Mouse (Mus musculus) lung, postnatal 4 days (tissue): Measurements from ENCODE around the gene Snx32.
A peak's percentile ranks its signal among the peaks of the same experiment; 100 is the strongest.

Experiments
- DNase-seq, 2 experiments: peaks; one replicate each; pipeline ENCODE4 v3.0.0; 2021

Snx32 gene

DNA sequence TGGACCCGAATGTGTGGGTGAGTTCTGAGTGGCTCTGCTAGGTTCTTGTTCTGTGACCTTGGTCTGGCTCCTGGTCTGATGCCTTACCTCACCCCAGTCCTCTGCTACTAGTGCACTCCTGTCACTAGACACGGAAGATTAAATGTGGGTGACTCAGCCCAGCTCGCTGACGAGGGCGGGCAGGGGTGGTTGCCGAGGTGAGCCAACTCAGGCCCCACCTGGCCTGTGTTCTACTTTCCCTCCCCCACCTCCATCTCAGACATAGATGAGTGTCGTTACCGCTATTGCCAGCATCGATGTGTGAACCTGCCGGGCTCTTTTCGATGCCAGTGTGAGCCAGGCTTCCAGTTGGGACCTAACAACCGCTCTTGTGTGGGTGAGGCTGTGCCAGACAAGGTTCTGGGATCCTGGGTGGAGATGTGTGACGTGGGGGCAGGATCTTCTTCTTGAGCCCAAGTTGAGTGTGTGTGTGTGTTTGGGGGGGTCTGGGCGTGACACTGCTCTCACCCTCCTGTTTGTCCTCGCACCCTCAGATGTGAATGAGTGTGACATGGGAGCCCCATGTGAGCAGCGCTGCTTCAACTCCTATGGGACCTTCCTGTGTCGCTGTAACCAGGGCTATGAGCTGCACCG, 32.6 kb downstream of the Snx32 start:
- DNase-seq: no peak

DNA sequence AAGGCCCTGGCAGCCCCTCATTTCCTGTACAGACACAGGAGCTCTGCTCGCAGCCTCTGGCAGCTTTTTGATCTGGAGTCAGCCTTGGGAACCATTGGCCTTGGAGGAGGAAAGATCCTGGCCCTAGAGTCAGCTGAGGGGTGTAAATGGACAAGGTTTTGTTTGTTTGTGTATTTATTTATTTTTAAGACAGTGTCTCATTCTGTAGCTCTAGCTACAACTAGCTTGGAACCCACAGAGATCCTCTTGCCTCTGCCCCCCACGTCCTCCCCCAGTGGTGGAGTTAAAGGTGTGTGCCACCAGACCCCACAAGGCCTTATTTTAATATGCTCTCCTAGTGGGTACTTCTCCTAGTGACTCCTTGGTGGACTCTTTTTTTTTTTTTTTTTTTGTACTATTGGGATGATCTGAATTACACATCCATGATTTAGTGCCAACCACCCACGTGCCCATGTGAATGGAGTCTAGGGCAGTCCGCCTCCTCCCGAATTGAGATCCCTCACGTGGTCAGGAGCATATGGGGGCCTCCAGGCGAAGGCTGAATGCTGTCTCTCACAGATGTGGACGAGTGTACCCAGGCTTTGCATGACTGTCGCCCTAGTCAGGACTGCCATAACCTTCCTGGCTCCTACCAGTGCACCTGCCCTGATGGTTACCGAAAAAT, 33.2 kb downstream of the Snx32 start:
- no peak for DNase-seq

DNA sequence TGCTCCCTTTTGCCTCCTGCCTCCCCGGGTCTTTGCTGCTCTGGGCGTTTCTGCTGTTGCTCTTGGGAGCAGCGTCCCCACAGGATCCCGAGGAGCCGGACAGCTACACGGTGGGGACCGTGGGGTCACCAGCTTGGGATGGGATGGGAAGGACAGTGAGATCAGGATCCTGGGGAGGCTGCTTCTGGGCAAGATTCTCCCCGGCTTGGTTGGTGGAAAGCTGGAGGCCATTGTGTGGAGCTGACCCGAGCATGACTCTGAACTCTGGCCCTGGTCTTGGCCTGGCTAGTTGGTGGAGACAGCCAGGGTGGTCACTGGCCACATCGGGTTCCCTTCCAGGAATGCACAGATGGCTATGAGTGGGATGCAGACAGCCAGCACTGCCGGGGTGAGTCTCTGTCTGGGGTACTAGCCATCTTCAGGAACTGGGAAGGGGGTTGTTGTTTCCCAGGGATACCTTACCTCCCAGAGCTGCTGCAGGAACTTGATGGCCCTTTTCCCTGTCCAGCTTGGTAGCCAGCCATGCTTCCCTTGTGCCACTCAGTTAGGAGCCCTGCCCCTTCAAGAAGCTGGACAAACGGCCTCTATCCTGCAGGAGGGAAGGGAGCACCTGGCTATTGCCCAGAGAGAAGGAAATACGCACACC, 35.1 kb downstream of the Snx32 start:
- DNase-seq: peak in 1 of 2 experiments; percentile 39

DNA sequence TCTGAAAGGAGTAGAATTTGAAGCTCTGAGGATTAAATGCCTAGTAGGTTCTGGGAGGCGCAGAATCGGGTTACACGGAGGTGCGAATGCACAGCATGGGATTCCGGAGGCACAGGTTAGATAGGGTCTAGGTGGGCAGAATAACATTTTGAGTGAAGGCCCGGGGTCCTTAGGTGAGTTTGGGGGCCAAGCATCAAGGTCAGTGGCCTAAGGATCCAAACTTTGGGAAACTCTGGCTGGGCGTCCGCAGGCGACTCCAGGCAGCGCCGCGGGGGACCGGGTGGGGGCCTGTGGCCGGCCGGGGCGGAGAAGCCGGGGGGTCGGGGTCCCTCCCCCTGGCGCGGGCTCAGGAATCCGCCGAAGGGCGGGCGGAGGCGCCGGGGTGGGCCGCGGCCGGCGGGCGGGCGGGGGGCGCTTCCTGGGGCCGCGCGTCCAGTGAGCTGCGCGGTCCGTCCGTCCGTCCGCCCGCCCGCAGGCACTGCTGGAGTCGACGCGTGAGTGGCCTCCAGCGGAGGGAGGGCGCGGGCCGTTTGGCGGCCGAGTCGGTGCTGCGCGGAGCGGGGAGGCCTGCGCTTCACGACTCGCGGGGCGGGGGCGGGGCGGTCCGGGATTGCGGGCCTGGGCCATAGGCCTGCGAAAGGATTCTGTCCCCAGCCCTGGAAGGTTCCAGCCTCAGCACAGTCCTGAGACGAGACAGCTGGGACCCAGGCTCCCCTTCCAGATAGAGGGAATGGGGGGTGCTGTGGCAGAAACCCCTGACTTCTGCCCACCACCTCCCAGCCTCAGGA, 35.9 kb downstream of the Snx32 start:
- peak; percentile 61 to 83 for DNase-seq

DNA sequence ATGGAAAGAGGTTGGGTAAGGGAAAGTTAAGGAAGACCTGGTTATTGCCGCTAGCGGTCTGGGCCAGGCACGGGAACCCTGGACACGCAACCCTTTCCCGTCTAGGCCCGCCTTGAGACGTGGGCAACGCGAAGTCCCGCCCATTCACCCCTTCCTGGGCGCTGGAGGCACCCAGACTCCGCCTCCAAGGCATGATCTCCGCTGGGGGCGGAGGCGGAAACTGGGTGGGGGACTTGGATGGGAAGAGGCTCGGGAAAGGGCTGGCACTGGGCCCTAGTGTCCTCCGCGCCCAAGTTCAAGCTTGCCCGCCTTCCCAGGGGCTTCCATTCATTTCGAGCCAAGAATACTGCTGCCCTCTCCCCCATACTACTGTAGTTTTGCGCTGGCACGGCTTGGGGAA, 36.6 kb downstream of the Snx32 start, which contains the start of gene Efemp2:
Efemp2 (plus strand) TSS at position 235 of the 400 bp plus-strand sequence.
- peak; percentile 90 to 95 for DNase-seq

DNA sequence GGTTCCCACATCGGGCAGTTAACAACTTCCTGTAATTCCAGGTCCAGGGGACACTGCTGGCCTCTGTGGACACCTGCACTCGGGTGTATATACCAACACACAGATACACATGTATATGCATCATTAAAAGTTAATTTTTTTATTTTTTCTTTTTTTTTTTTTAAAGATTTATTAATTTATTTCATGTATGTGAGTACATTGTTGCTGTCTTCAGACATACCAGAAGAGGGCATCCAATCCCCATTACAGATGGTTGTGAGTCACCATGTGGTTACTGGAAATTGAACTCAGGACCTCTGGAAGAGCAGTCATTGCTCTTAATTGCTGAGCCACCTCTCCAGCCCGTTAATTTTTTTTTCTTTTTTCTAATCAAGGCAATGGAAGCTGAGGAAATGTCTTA, 37.5 kb downstream of the Snx32 start:
- DNase-seq: no peak

DNA sequence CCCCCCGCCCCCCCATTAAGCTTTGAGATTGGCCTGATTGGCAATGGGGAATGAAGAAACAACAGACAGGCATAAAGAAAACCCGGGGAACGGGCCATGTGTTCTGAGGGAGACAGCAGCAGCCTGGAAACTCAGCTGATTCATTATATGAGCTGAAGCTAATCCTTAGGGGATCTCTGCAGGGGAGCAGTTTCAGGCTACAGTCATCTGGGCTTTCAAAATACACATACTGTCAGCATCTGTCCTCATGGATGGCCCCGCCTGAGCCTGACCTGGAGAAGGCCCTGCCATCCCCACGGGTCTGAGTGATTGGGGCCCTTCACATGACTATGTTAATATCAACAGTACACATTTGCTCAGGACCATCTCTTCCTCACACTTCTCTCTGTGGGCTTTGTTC, 38.5 kb downstream of the Snx32 start:
- DNase-seq: no peak

DNA sequence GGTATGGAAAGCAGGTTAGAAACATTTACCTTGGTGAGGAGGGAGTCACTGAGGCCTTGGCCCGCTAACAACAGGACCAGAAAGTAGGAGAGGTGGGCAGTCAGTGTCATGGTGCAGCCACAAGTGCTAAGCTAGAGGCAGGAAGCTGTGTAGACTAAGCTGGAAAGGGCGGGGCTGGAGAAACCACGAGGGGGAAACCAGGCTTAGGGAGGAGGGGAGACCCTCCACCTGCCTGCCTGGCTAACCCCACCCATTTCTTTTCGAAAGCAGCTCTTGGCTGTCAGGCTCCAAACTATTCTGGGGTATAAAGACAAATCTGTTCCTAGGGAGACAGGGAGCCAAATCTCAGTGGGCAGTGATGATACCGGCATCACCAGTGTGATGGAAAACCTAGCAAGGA, 42.0 kb downstream of the Snx32 start, which contains the start of gene Ctsw:
Ctsw (minus strand) TSS at position 134 of the 400 bp plus-strand sequence.
- DNase-seq: no peak

DNA sequence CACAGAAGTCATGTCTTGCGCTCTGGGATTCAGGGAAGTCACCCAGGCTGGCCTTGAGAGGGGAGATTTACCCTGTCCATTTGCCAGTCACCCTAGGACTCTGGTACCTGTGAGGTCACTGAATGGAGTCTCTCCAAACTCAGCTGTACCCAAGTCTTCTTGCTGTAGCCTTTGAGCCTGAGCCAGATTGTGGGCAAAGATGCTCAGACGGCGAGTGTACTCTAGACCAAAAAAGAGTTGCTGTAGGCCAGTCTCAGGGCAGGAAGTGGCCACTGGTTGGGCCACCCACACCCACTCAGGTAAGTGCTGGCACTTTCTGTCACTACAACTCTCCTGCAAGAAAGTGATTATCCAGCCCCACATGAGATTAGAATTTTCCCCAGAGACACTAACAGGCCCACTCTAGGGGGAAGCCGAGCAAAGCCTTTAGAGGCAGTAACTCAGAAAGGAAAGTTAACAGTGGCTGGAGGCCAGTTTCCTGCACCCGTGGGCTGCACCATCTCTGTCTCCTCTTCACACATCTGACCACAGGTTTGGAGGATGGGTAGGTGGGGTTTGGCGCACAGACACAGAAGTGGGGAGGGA, 43.3 kb downstream of the Snx32 start:
- DNase-seq: no peak

DNA sequence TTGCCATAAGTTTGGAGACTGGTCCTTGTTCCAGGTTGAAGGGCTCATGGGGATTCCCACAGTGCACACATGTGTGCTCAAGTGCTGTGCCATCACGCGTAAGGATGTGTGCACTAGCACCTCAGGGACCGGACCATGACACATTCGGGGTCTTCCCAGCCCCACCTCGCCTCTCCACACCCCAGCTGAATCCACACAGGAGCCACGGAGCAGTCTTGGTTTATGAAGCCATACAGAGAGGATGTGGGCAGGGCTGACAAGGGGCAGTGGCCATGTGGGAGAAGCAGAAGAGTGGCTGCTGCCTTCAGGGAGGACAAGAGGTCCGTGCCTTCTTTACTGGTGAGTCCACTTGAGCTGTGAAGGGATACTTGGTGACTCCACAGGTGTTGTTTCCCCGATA, 45.3 kb downstream of the Snx32 start:
- DNase-seq: no peak

DNA sequence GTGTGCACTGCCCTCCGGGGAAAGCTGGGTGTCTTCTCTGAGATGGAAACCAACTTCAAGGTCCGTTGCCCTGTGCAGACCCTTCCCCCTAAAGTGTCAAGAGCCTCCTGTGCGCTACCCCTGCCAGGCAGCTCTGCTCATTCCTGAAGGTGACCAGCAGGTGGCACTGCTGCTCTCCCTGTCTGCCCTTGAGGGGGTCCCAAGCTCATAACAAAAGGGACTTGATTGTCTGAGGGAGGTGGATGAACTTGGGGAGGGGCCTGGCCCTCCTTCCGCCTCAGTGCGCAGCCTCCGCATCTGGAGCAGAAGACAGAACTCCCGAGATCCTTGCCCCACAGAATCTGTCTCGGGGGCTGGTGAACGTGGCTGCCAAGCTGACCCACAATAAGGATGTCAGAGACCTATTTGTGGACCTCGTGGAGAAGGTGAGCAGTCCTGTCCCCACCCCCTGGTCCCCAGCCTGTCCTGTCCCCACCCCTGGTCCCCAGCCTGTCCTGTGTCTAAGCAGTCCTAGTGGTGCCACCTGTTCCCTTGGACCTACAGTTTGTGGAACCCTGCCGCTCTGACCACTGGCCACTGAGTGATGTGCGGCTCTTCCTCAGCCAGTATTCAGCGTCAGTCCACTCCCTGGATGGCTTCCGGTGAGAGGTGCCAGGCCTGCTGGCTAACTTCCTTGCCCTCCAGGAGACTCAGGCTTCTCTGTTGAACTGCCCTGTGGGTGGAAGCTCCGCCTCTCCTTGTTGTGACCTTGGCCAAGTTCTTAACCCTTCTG, 46.4 kb downstream of the Snx32 start:
- DNase-seq: peak; percentile 76 to 82

DNA sequence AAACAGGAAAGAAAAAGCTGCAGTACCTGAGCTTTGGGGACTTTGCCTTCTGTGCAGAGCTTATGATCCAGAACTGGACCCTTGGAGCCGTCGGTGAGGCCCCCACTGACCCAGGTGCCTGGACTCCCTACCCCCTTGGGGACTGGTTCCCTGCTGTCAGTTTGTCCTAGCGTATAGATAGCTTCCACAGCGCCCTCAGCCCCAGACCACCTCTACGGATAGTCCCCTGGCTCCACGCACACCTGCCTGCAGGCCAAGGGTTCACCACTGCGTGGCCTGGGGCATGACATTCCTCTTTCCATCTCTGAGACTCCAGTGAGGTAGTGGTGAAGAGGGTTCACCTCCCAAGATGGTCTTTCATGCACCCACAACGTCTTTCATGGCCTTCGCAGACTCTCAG, 47.1 kb downstream of the Snx32 start:
- DNase-seq: no peak

DNA sequence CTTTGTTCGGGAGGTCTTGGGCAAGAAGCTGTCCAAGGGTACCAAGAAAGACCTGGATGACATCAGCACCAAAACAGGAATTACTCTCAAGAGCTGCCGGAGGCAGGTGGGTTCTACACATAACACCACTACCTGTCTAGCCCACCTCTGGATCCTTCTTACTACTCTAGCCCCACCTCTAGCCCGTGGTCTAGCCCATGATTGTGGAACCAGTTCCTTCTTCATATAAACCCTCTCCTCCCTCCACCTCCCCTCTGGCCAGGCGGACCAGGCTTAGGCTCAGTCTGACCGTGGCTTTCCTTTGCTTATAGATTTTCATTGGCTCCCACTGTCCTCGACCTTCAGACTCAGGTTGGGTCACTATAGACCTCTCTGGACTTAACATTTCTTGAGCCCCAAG, 48.9 kb downstream of the Snx32 start:
- DNase-seq: no peak

DNA sequence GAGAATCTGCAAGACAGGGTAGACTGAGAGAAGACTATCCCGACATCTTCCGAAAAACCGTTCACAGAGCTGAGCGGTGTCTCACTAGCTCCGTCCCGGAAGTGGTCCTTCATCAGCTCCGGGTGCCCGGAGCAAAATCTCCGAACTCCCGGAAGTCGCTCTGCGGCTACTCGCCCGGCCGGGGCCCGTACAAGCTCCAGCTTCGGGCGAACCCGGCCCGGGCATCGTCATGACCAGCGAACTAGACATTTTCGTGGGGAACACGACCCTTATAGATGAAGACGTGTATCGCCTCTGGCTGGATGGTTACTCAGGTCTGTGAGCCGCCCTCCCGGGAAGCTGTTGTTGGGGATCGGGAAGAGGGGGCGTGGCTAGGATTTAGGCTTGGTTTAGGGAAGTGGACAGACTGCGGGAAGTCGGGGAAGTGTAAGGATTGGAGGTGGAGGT, 49.9 kb downstream of the Snx32 start, which contains the start of gene Fibp:
Fibp (plus strand) TSS at position 151 of the 447 bp plus-strand sequence.
- peak; percentile 92 to 94 for DNase-seq

DNA sequence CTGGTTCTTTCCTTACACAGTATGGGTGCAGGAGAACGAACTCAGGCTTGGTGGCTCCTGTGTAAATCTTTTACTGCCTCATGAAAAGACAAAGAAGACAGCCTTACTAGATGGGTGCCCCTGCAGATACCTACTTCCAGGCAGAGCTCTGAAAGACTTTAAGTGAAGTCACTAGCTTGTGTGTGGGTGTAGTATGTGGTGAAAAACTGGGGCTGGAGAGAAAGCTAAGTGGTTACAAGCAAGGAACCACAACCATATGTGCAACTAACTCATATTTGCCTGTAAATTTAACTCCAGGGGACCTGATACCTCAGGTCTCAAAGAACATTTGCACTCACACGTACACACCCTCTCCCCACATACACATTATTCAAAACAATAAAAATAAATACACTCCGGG, 50.4 kb downstream of the Snx32 start:
- DNase-seq: no peak

DNA sequence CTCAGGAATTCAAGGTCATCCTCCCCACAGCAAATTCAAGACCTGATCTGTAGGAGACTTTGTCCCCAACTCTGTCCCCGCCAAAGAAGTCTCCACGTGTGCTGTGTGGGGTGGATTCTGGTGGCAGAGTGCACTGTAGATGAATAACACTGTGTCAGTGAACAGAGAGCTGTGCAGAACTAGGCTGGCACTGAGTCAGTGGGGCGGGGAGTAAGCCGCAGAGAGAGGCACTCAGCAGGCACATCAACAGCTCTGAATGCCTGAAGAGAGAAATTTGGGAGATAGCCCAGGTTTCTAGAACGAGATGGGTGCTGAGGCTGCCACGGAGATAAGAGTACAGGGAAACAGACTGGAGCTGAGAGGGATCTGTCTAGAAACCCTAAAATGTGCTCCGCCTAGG, 51.3 kb downstream of the Snx32 start:
- no peak for DNase-seq

DNA sequence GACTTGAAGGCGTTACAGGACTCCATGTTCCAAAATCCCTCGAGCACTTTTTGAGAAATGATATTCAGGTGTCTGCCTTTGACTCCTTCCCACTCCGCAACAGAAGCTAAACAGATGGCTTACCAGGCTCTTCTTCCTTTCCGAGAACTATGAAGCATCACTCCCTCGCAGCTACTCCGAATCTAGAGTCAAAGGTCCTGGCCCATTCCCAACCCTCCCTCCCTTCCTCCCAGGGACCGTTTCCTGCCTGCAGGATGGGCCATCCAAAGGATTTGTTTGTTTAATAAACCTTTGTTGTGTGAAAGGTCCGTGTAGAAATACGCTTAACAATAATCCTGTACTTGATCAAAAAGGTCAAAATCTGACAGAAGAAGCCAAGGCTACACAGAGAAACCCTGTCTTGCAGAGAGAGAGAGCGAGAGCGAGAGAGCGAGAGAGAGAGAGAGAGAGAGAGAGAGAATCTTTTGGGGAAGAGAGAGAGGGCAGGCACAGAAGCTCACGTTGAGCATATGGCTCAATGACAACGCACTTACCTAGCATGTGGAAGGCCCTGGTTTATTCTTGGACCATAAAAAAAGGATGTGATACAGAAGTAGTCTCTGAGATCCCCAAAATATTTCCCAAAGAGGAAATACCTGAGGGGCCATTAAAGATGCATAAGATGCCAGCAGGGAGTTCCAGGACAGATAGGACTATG, 52.4 kb downstream of the Snx32 start, which contains the start of gene Ccdc85b:
Ccdc85b (minus strand) TSS at position 149 of the 697 bp plus-strand sequence.
- no peak for DNase-seq

DNA sequence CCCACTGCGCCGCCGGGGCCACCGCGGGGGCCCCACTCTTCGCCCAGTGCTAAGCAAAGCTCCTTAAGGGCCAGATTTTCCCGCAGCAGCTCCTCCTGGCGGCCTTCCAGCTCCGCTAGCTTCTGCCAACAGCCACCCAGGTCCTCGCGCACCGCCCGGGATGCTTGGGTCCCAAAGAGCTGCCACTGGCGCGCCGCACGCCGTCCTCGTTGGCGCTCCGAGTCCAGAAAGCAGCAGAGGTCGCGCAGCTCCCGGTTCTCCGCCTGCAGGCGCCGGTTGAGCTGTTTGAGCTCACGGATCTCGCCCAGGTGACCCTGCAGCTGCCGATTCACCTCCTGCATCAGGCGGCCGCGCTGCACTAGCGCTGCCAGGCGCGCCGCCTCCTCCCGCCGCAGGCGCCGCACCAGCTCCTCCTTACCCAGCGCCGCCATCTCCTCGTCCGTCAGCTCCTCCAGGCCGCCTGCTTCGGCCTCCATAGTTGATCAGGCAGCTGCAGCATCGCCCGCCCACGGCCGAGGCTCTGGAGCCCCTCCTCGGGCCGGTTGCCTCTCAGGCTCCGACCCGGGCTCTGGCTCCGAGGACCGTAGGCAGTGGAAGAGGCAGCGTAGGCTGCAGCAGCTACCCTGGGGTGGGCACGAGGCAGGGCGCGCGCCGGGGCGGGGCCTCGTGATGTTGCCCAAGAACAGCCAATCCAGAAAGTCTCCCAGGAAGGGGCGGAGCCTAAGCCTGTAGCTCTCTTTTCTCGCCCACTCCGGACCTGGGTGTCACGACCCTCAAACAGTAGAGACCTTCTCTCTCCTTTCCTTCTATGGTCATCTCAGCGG, 53.2 kb downstream of the Snx32 start:
- peak; percentile 95 to 96 for DNase-seq

DNA sequence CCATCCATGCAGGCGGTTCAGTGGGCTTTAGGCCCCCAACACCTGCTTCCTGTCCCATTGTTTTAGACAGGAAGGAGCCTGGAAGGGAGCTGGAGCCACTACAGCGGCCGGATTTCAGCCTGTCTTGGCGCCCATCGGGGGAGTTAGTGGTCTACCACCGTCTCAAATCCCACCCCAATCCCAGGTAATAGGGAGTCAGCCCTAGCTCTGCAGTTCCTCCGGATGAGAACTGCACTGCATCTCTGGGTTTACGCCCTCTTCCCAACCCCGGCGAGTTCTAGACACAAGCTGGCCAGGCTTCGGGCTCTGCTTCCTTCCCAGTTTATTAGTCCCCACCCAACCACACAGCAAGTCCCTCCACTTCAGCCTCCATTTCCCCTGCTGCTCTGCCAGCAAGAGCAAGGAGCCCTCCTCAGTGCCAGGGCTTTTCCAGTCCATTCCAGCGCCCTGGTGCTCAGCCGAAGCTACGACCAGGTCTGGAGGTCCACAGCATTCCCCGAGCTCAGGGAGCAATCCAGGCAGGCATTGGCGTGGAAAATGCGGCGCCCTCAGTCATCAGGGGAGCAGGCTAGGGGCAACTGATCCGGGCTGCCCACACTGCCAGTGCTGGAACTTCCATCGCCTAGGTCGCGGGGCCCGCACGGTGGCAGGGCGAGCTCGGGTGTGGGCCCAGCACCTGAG, 54.0 kb downstream of the Snx32 start:
- peak; percentile 53 to 71 for DNase-seq

DNA sequence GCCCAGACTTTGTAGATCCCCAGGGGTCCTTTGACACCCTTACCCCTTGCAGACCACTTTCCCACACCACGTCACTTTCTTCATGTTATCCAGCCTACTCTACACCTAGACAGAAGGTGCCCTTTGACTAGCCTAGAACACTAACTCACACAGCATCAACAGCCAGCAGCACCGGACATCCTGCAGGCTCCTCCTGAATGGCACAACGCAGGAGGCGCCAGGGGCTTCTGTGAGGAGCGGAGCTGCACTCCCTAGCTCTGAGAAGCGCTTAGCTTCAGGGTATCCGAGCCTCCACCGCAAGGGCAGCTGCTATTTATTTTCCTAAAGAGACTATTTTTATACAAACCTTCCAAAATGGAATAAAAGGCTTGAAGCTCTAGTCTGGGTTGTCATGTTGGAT, 54.8 kb downstream of the Snx32 start:
- peak in 1 of 2 experiments; percentile 37 for DNase-seq
